Mouse (Mus musculus) cortical plate, adult 2 months (tissue): ENCODE measurements around the gene B4galt1. TPM values are rescaled to one million over a fixed set of nuclear protein-coding genes. Genes with fewer than 3 reads are reported as not detected.
"Not testable (repeated sequence)": the region's sequence is repeated elsewhere in the genome, so short reads cannot be mapped to it uniquely, and the experiment has no call there.

Source experiments
- H3K27ac ChIP-seq: fragments of 200-500 bp; 2 replicates; pipeline ENCODE4 v1.5.1; 2012; ENCODE audit warnings: low read length, control low read depth, inconsistent platforms; ENCODE audit not compliant: insufficient read depth
- H3K4me1 ChIP-seq: fragments of 200-500 bp; 2 replicates; pipeline ENCODE4 v1.6.1; 2011; ENCODE audit warnings: low read length; ENCODE audit not compliant: control insufficient read depth, insufficient read depth
- H3K4me3 ChIP-seq: fragments of 200-500 bp; 2 replicates; pipeline ENCODE4 v1.5.1; 2011; ENCODE audit warnings: mild to moderate bottlenecking, low read length, control low read depth; ENCODE audit not compliant: insufficient read depth
- CTCF ChIP-seq: fragments of 200-500 bp; IDR thresholded peaks from 2 replicates; pipeline ENCODE4 v1.5.1; 2011; ENCODE audit warnings: mild to moderate bottlenecking, control low read depth, low read length; ENCODE audit not compliant: insufficient read depth; ENCODE audit errors: extremely low read depth
- POLR2A ChIP-seq: fragments of 200-500 bp; IDR thresholded peaks from 2 replicates; pipeline ENCODE4 v1.6.1; 2011; ENCODE audit warnings: mild to moderate bottlenecking, low read length, control low read depth; ENCODE audit not compliant: insufficient read depth; ENCODE audit errors: extremely low read depth
- polyA plus RNA-seq: library from polyadenylated mRNA; depleted of rRNA; stranded (reverse); fragments of >200 nt; gene quantifications from 2 replicates; pipeline ENCODE4 v1.2.3, GENCODE M21; 2012

Gene B4galt1
- polyA plus RNA-seq, 1 experiment = 4.3 TPM

- Histone ChIP-seq H3K27ac (no peak overlapping the region), H3K4me3 (no peak overlapping the region), H3K4me1 (no peaks in the 10 kb centered on the region)
- no peak for TF ChIP-seq POLR2A
- TF ChIP-seq CTCF = no peak
Measured at GRCm38 (mm10) chr4:40810481-40810880, 43.3 kb downstream of the B4galt1 start.

- TF ChIP-seq CTCF (no peak), POLR2A (no peak)
Measured at GRCm38 (mm10) chr4:40807382-40807781, 46.4 kb downstream of the B4galt1 start.

GRCm38 (mm10) chr4:40805401-40805800 is 48.4 kb downstream of the B4galt1 start:
- TF ChIP-seq CTCF (no peak), POLR2A (no peak)
- Histone ChIP-seq H3K4me3 (no peak overlapping the region), H3K4me1 (no peaks in the 10 kb centered on the region), H3K27ac (no peak overlapping the region)

More at GRCm38 (mm10) chr4:40807382-40807781, 46.4 kb downstream of the B4galt1 start:
- Histone ChIP-seq H3K4me3 (no peak overlapping the region), H3K27ac (no peak overlapping the region), H3K4me1 (no peaks in the 10 kb centered on the region)

GRCm38 (mm10) chr4:40802787-40803186 is 51.0 kb downstream of the B4galt1 start:
- no peak overlapping the region for H3K4me3 ChIP-seq
- H3K4me1 ChIP-seq = no peaks in the 10 kb centered on the region
- TF ChIP-seq CTCF = no peak
- TF ChIP-seq POLR2A = no peak
- no peak overlapping the region for H3K27ac ChIP-seq

- H3K27ac ChIP-seq = no peak overlapping the region
- H3K4me3 ChIP-seq = no peak overlapping the region
- TF ChIP-seq CTCF (no peak), POLR2A (no peak)
- H3K4me1 ChIP-seq = no peaks in the 10 kb centered on the region
Measured at GRCm38 (mm10) chr4:40801908-40802307, 51.9 kb downstream of the B4galt1 start.

- H3K27ac ChIP-seq = no peak overlapping the region
- no peak overlapping the region for H3K4me3 ChIP-seq
- no peak for TF ChIP-seq CTCF
- TF ChIP-seq POLR2A = no peak
- no peaks in the 10 kb centered on the region for H3K4me1 ChIP-seq
Measured at GRCm38 (mm10) chr4:40800873-40801272, 52.9 kb downstream of the B4galt1 start.

GRCm38 (mm10) chr4:40798833-40799555 is 54.8 kb downstream of the B4galt1 start:
- not testable (repeated sequence) for H3K4me1 ChIP-seq, H3K27ac ChIP-seq, H3K4me3 ChIP-seq

GRCm38 (mm10) chr4:40795761-40796160 is 58.0 kb downstream of the B4galt1 start:
- TF ChIP-seq CTCF (no peak), POLR2A (no peak)
- Histone ChIP-seq H3K27ac (no peak overlapping the region), H3K4me3 (no peak overlapping the region), H3K4me1 (no peaks in the 10 kb centered on the region)

- H3K27ac ChIP-seq = no peak overlapping the region
- no peaks in the 10 kb centered on the region for H3K4me1 ChIP-seq
- H3K4me3 ChIP-seq = no peak overlapping the region
- TF ChIP-seq CTCF (no peak), POLR2A (no peak)
Measured at GRCm38 (mm10) chr4:40794320-40794719, 59.5 kb downstream of the B4galt1 start.

- Histone ChIP-seq H3K4me3 (no peak overlapping the region), H3K27ac (no peak overlapping the region), H3K4me1 (no peaks in the 10 kb centered on the region)
- no peak for TF ChIP-seq POLR2A
- no peak for TF ChIP-seq CTCF
Measured at GRCm38 (mm10) chr4:40791176-40791575, 62.6 kb downstream of the B4galt1 start.

GRCm38 (mm10) chr4:40786578-40786977 is 67.2 kb downstream of the B4galt1 start:
- Histone ChIP-seq H3K27ac (no peak overlapping the region), H3K4me1 (no peaks in the 10 kb centered on the region), H3K4me3 (no peak overlapping the region)
- TF ChIP-seq POLR2A (no peak), CTCF (no peak)
